Mouse (Mus musculus) liver, postnatal 0 days (tissue): ENCODE results near the gene Inhba. TPM values are rescaled to one million over a fixed set of nuclear protein-coding genes. Genes with fewer than 3 reads are reported as not detected.

ENCODE experiments used
- ATAC-seq: fragments of 200-750 bp; cut with Nextera tagmentation; 2 replicates; pipeline ENCODE4 v1.8.0; 2017; ENCODE audit warnings: mild to moderate bottlenecking, moderate library complexity
- DNase-seq: peaks from one replicate; pipeline ENCODE4 v3.0.0-alpha.2; 2016
- H3K27ac ChIP-seq: fragments of 300-500 bp; sonication (generic); 2 replicates; pipeline ENCODE4 v1.5.1; 2014; ENCODE audit warnings: antibody characterized with exemption, moderate library complexity, mild to moderate bottlenecking, low read depth
- H3K27me3 ChIP-seq: fragments of 300-500 bp; sonication (generic); 2 replicates; pipeline ENCODE4 v1.6.1; 2014; ENCODE audit warnings: low read length, control low read depth, mixed read lengths; ENCODE audit not compliant: insufficient read depth
- H3K36me3 ChIP-seq: fragments of 300-500 bp; sonication (generic); replicated peaks from 2 replicates; pipeline ENCODE4 v1.6.1; 2014; ENCODE audit warnings: mild to moderate bottlenecking, control low read depth, low read length, moderate library complexity, mixed read lengths; ENCODE audit not compliant: insufficient read depth
- H3K4me1 ChIP-seq: fragments of 300-500 bp; sonication (generic); 2 replicates; pipeline ENCODE4 v1.6.1; 2014; ENCODE audit warnings: antibody characterized with exemption, mild to moderate bottlenecking, control low read depth; ENCODE audit not compliant: insufficient read depth
- H3K4me2 ChIP-seq: fragments of 300-500 bp; sonication (generic); 2 replicates; pipeline ENCODE4 v1.6.1; 2014; ENCODE audit warnings: low read depth, mild to moderate bottlenecking, low read length, moderate library complexity, mixed read lengths
- H3K4me3 ChIP-seq: fragments of 300-500 bp; sonication (generic); 2 replicates; pipeline ENCODE4 v1.5.1; 2014; ENCODE audit warnings: low read depth, low read length
- H3K9ac ChIP-seq: fragments of 300-500 bp; sonication (generic); replicated peaks from 2 replicates; pipeline ENCODE4 v1.6.1; 2014; ENCODE audit warnings: mild to moderate bottlenecking, moderate library complexity
- H3K9me3 ChIP-seq: fragments of 300-500 bp; sonication (generic); 2 replicates; pipeline ENCODE4 v1.6.1; 2016; ENCODE audit warnings: mild to moderate bottlenecking, control low read depth, low read length, mixed read lengths
- CTCF ChIP-seq: sonication (generic); IDR thresholded peaks from 2 replicates; pipeline ENCODE4 v1.5.1; 2016; ENCODE audit warnings: antibody characterized with exemption, low read depth
- EP300 ChIP-seq: IDR thresholded peaks from 2 replicates; pipeline ENCODE4 v1.6.1; 2016; ENCODE audit warnings: antibody characterized with exemption, low read depth, mild to moderate bottlenecking
- WGBS: fragments of 180-500 bp; shearing (Covaris S2); extraction: QIAGEN DNeasy Blood & Tissue Kit; methylation state at CpG from one replicate; pipeline ENCODE4 v1.1.7; 2014; ENCODE audit not compliant: insufficient replicate concordance; 5-methylcytosine and 5-hydroxymethylcytosine counted together
- polyA plus RNA-seq: library from polyadenylated mRNA; unstranded; fragments of >200 nt; fragmentation: Nextera tagmentation; extraction: Ambion mirVana; gene quantifications from 2 replicates; pipeline ENCODE4 v1.2.1, GENCODE M21; 2015

The Inhba gene
- polyA plus RNA-seq, 1 experiment from 2014 or later = 7.9 TPM

DNA sequence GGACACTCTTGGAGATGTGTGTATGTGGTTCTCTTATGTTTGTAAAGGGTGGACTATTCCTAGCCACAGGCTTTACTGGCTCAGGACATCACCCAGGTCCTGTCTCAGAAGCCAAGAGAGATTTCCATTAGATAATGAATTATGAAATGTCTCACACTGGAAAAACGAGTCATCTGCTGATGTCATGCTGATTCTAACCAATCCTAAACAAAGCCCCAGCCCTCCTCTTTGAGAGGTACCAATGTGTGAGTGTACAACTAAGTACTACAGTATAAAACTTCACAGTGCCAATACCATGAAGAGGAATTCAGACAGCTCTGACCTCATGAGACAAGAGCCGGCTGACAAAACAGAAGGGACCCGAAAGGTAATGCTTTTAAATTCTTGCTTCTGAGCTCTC lies 2.5 kb downstream of the Inhba start:
- Histone ChIP-seq H3K9me3 (no peaks in the 10 kb centered on the region), H3K27ac (no peak overlapping the region), H3K4me2 (no peak overlapping the region), H3K36me3 (no peaks in the 10 kb centered on the region), H3K27me3 (no peaks in the 10 kb centered on the region), H3K9ac (no peak overlapping the region), H3K4me3 (no peak overlapping the region), H3K4me1 (peaks cover 16% of the 10 kb centered on the region; the same call in 1 of the 2 replicates)
- ATAC-seq (no peak), DNase-seq (no peak)
- TF ChIP-seq CTCF (no peak), EP300 (no peak)
- 62% methylated on average over 3 of the region's 3 CpGs for WGBS

GRCm38 (mm10) chr13:16016506-16016905 lies 4.9 kb downstream of the Inhba start:
- no peak overlapping the region for H3K9ac ChIP-seq
- H3K4me1 ChIP-seq = peaks cover 14% of the 10 kb centered on the region; the same call in 1 of the 2 replicates
- H3K36me3 ChIP-seq = no peaks in the 10 kb centered on the region
- no peak overlapping the region for H3K27ac ChIP-seq
- DNase-seq (no peak), ATAC-seq (no peak)
- no peaks in the 10 kb centered on the region for H3K27me3 ChIP-seq
- H3K9me3 ChIP-seq = no peaks in the 10 kb centered on the region
- TF ChIP-seq CTCF = no peak
- TF ChIP-seq EP300 = no peak
- WGBS = 10% methylated on average over 2 of the region's 2 CpGs
- H3K4me2 ChIP-seq = no peak overlapping the region
- no peak overlapping the region for H3K4me3 ChIP-seq

DNA sequence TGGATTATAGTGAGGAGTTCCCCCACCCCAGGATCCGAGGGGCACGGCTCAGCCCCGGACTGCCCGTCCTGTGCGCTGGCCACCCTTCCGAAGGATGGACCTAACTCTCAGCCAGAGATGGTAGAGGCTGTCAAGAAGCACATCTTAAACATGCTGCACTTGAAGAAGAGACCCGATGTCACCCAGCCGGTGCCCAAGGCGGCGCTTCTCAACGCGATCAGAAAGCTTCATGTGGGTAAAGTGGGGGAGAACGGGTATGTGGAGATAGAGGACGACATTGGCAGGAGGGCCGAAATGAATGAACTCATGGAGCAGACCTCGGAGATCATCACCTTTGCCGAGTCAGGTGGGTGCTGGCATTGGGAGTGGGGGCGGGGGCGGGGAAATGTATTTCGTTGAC lies 5.7 kb downstream of the Inhba start:
- H3K9ac ChIP-seq = peak overlapping the region; percentile 51
- peaks cover 11% of the 10 kb centered on the region; the same call in 1 of the 2 replicates for H3K4me1 ChIP-seq
- no peak overlapping the region for H3K27ac ChIP-seq
- H3K4me2 ChIP-seq = peak overlapping the region; percentile 64
- ATAC-seq (no peak), DNase-seq (no peak)
- TF ChIP-seq EP300 (no peak), CTCF (no peak)
- H3K27me3 ChIP-seq = no peaks in the 10 kb centered on the region
- 2% methylated on average over 20 of the region's 20 CpGs for WGBS
- H3K4me3 ChIP-seq = peak overlapping the region; percentile 42
- no peaks in the 10 kb centered on the region for H3K36me3 ChIP-seq
- no peaks in the 10 kb centered on the region for H3K9me3 ChIP-seq

DNA sequence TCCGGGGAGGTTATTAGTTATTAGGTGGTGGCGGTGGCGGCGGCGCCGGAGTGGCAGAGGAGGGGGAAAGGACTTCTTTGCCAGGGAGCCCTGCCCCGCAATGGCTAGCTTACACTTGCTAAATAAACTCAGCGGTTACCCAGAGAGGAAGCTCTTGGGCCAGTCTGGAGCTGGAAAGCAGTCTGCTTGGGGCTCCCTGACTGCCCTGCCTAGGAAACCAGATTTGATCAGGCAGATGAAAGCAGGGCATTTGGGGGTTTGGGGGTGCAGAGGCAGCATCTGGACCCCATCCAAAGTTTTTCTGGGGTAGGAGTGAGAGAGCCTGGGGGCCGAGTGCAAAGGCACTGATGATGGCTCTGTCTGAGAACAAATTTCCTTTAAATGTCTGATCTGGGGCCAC lies 6.1 kb downstream of the Inhba start:
- no peak for ATAC-seq
- H3K4me2 ChIP-seq = peak overlapping the region; percentile 64
- H3K27me3 ChIP-seq = no peaks in the 10 kb centered on the region
- peaks cover 9% of the 10 kb centered on the region; the same call in 1 of the 2 replicates for H3K4me1 ChIP-seq
- no peaks in the 10 kb centered on the region for H3K9me3 ChIP-seq
- no peaks in the 10 kb centered on the region for H3K36me3 ChIP-seq
- 0 out of 2 replicates have a peak overlapping the region, but pooled peaks have one; percentile 34 for H3K27ac ChIP-seq
- peak overlapping the region; percentile 42 for H3K4me3 ChIP-seq
- peak overlapping the region; percentile 51; the same call in 1 of the 2 replicates for H3K9ac ChIP-seq
- WGBS = 5% methylated on average over 9 of the region's 9 CpGs
- TF ChIP-seq EP300 = no peak
- no peak for TF ChIP-seq CTCF
- DNase-seq = no peak

GRCm38 (mm10) chr13:16018807-16019510 lies 7.3 kb downstream of the Inhba start:
- 53% methylated on average over 3 of the region's 3 CpGs for WGBS
- H3K4me2 ChIP-seq = peak overlapping the region; percentile 19

GRCm38 (mm10) chr13:16020659-16021058 lies 9.0 kb downstream of the Inhba start:
- H3K4me1 ChIP-seq = peaks cover 7% of the 10 kb centered on the region; the same call in 1 of the 2 replicates
- H3K9ac ChIP-seq = no peak overlapping the region
- DNase-seq (peak; percentile 43), ATAC-seq (no peak)
- no peaks in the 10 kb centered on the region for H3K9me3 ChIP-seq
- no peak overlapping the region for H3K27ac ChIP-seq
- H3K4me3 ChIP-seq = no peak overlapping the region
- WGBS = 7% methylated on average over 1 of the region's 1 CpGs
- TF ChIP-seq CTCF (peak; percentile 69), EP300 (no peak)
- H3K27me3 ChIP-seq = no peaks in the 10 kb centered on the region
- peak overlapping the region; percentile 42; the same call in 1 of the 2 replicates for H3K4me2 ChIP-seq
- H3K36me3 ChIP-seq = peaks cover 10% of the 10 kb centered on the region; the same call in 1 of the 2 replicates

More at GRCm38 (mm10) chr13:16018807-16019510, 7.3 kb downstream of the Inhba start:
- DNase-seq (no peak), ATAC-seq (no peak)
- Histone ChIP-seq H3K36me3 (peaks cover 5% of the 10 kb centered on the region; the same call in 1 of the 2 replicates), H3K4me1 (peaks cover 7% of the 10 kb centered on the region; the same call in 1 of the 2 replicates), H3K9me3 (no peaks in the 10 kb centered on the region), H3K9ac (no peak overlapping the region), H3K4me3 (peak overlapping the region; percentile 42; the same call in 1 of the 2 replicates), H3K27ac (no peak overlapping the region), H3K27me3 (no peaks in the 10 kb centered on the region)
- no peak for TF ChIP-seq EP300
- TF ChIP-seq CTCF = no peak
